Mouse (Mus musculus) left cerebral cortex, adult 8-10 months (tissue): ENCODE data around the gene Hcar1. TPM values are rescaled to one million over a fixed set of nuclear protein-coding genes. Genes with fewer than 3 reads are reported as not detected.

ENCODE experiments used
- DNase-seq, 2 experiments: peaks; one replicate each; pipeline ENCODE4 v3.0.0; 2022; ENCODE audit warnings: low spot score in 2 of 2
- total RNA-seq, 4 experiments: library from RNA; stranded (reverse); gene quantifications; 2 replicates each; pipeline ENCODE4 v1.2.4; 2022

Gene Hcar1
- total RNA-seq, 4 experiments from 2014 or later = 0.88 to 1.4 (median 1.1) TPM

DNA sequence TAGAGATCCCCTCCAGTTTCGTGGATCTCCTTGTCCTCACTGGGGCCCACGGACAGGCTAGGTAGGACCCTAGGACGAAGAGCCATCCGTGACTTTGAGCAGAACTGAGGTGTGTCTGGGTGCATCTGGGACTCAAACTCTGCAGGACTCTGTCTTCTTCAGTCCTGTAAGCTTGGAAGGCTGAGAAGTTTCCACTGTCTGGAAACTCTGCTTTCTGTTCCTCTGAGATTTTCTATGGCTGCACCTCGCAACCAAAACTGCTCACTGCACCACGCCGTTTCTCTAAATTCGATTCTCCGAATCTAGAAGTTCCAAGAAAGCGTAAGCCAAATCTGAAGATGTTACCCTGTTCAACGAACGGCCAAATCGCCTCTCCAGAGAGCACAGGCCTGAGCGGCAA, 15.9 kb downstream of the Hcar1 start:
- no peak for DNase-seq

DNA sequence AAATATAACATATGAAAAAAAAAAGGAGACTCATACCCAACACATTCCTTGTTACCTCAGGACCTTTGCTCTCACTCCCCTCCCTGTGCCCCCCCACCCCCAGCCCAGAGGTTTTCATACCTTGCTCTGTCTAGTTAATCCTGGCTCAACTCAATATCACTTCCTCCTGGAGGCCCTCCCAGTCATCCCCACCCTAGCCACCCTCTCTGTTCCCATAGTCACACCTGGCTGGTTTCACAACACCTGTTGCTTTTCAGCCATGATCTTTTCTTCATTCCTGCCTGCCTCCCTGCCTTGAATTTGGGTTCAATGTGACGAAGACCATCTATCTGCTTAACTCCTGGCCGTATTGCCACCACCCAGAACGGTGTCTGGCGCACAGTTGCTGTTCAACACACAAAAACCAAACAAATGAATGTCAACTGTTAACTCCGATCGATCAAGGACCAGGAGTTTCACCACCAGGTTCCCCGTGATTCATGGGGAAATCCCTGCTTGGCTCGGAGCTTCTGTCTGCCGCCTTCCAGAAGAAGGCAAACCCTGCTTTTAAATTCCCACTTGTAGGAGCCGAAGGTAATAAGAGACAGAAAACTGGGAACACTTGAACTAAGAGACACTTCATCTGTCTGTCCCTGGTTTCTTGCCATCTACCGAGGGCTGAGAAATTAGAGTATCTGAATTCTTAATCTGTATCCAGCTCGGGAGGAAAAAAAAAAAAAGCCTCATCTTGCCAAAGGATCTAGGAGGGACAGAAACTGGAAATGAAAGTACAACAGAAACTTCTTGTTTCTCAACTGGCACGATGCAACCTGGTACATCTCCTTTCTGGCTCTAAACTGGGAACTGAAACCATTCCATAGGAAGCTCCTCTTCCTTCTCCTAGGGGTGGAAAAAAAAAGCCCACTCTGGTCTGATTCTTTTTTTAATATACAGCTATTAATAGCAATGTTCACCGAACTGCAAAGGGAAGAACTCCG, 17.2 kb downstream of the Hcar1 start:
- no peak for DNase-seq

- DNase-seq = no peak
Measured at GRCm38 (mm10) chr5:123858798-123859197, 21.0 kb downstream of the Hcar1 start.

GRCm38 (mm10) chr5:123854511-123854910, 25.3 kb downstream of the Hcar1 start:
- DNase-seq = no peak

DNA sequence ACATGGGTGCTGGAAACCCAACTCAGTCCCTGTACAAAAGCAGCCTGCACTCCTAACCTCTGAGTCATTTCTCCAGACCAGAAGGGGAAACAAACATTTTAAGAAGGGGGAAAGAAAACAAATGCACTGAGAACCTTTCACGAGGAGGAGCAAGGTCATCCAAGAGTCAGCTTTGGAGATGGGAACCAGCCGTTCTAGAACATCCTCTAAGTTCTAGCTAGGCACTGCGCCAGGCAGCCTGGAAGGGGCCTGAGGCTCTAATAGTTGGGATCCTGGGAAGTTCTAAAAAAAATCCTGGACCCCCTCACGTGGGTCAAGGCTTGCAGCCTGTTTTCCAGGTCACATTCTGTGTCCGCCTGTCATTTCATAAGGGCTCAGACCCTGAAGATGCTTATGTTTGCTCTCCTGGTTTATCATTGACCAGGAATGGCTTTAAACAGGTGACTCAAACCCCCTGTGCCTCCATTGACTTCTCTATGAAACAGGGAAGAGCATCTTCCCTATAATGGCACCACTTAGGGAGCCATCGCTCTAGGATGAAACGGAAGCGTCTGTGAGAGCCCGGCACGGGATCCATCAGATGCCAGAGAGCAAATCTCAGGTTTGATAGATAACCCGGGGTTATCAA, 25.8 kb downstream of the Hcar1 start:
- DNase-seq = no peak

- DNase-seq = no peak
Measured at GRCm38 (mm10) chr5:123851398-123851797, 28.4 kb downstream of the Hcar1 start.

DNA sequence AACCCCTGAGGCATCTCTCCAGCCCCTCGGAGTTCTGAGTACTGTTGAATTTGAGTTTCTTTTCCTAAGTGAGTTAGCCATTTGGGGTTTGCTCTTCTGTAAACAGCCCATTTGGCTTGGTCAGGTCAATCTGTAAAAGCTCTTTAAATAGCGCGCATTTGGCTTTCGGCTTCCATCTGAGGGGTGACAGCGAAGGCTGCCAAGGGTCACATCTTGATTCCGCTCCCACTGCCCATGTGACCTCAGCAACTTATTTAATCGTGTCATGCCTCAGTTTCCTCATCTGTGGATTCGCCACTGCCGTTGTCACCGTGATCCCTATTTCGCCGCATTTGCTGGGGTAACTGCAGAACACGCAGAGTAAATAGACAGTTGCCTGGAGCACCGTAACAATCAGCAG, 35.5 kb downstream of the Hcar1 start:
- DNase-seq = no peak

GRCm38 (mm10) chr5:123843816-123844215, 36.0 kb downstream of the Hcar1 start:
- no peak for DNase-seq

DNA sequence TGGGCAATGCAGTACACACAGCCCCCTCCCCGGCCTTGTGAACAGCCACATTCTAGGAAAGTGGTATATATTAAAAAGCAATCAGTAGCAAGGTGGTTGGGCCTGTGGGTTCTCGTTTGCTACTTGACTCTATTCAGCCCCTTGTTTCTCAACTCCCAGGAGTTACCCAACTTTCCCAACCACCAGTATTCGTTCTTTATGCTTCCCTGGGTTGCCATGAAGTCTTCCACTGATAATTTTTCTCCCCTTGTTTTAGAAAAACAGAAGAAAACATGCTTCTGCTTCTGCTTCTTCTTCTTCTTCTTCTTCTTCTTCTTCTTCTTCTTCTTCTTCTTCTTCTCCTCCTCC, 36.9 kb downstream of the Hcar1 start:
- DNase-seq = no peak

DNA sequence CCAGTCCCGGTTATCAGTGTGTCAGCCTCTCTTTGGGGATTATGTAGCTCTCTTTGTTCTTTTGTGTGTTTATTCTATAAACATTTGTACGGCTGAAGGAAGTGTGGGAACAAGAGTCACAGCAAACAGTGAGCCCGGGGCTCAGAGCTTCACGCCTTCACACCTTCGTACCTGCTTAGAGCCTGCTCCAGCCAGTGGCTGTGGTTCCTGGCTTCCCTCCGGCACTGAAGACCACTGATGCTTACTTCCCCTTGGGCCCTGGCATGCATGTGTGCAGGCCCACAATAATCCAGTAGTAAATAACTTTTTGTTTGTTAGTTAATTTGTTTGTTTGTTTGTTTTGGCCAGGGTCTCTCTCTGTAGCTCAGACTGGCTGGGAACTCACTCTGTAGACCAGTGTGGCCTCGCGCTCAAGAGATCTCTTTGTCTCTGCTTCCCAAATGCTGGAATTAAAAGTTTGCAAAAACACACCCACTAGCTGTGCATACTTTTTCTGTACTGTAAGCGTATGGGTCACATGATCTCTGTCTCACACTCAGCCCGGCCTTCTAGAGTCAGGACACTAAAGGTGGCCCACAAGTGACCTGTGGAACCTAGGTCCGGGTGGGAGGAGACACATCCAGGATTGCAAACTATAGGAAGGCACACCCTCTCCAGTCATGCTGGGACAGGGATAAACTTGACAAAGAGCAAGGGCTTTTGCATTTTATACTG, 37.4 kb downstream of the Hcar1 start:
- DNase-seq = no peak

- DNase-seq = no peak
Measured at GRCm38 (mm10) chr5:123837371-123837770, 42.4 kb downstream of the Hcar1 start.

GRCm38 (mm10) chr5:123834836-123835235, 45.0 kb downstream of the Hcar1 start:
- no peak for DNase-seq

DNA sequence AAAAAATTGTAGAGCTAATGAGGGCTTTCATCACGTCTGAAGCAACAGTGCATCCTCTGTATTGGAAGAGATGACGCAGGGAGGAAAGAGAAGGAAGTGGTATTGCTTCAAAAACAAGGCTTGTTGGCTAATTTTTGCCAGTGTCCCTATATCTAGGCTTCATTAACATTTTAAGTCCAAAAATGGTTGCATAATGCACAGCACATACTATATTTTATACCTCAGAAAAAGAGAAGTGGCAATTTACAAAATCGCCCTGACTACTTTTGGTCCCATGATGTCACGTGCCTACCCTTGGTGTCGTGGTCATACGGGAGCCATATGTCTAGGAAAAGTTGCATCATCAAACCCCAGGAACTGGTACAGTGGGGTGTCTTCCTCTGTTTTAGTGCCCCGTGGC, 47.5 kb downstream of the Hcar1 start:
- DNase-seq = no peak

GRCm38 (mm10) chr5:123827659-123828091, 52.1 kb downstream of the Hcar1 start:
- DNase-seq = no peak

Other genes with a start within 250 kb of the Hcar1 start
- 100 to 1,000 TPM; 113 to 125 (median 122) TPM for gene Clip1, start 195.4 kb downstream of the Hcar1 start, total RNA-seq
- gene Zcchc8, start 158.9 kb downstream of the Hcar1 start, total RNA-seq = 10 to 100 TPM; 30.4 to 48.8 (median 44.5) TPM
- gene Rsrc2, start 130.6 kb downstream of the Hcar1 start, total RNA-seq = 10 to 100 TPM; 66.7 to 90.2 (median 78.9) TPM
- gene Kntc1, start 130.3 kb downstream of the Hcar1 start, total RNA-seq = 1 to 10 TPM in 1 of 4 experiments, under 1 TPM in 3; 0.48 to 1.4 (median 0.74) TPM
- gene Hcar2, start 14.5 kb downstream of the Hcar1 start, total RNA-seq = 1 to 10 TPM in 2 of 4 experiments, under 1 TPM in 1, not detected in 1; 0.24 to 2.8 (median 1.3) TPM
- 10 to 100 TPM; 67.8 to 76.3 (median 73.0) TPM for gene Denr, start 27.2 kb upstream of the Hcar1 start, total RNA-seq
- 1 to 10 TPM in 1 of 4 experiments, not detected in 3; 1.2 TPM for gene Gm43518, start 47.4 kb upstream of the Hcar1 start, total RNA-seq
- gene Ccdc62, start 50.7 kb upstream of the Hcar1 start, total RNA-seq = 1 to 10 TPM; 2.0 to 6.9 (median 5.4) TPM
- 10 to 100 TPM; 59.9 to 72.4 (median 63.5) TPM for gene Hip1r, start 93.6 kb upstream of the Hcar1 start, total RNA-seq
- 10 to 100 TPM; 35.5 to 47.5 (median 42.3) TPM for gene Vps37b, start 152.2 kb upstream of the Hcar1 start, total RNA-seq
- 10 to 100 TPM; 54.5 to 61.4 (median 56.3) TPM for gene Abcb9, start 215.8 kb upstream of the Hcar1 start, total RNA-seq
- gene Ogfod2, start 232.3 kb upstream of the Hcar1 start, total RNA-seq = 10 to 100 TPM; 29.4 to 36.2 (median 32.3) TPM
- gene Arl6ip4, start 236.1 kb upstream of the Hcar1 start, total RNA-seq = 10 to 100 TPM; 58.5 to 70.6 (median 61.2) TPM